Mouse (Mus musculus) limb, embryonic 15.5 days (tissue): ENCODE data around the gene Mrps18b. TPM values are rescaled to one million over a fixed set of nuclear protein-coding genes. Genes with fewer than 3 reads are reported as not detected.
"Not testable (repeated sequence)": the region's sequence is repeated elsewhere in the genome, so short reads cannot be mapped to it uniquely, and the experiment has no call there.

Experiments
- ATAC-seq: fragments of 200-750 bp; cut with Nextera tagmentation; 2 replicates; pipeline ENCODE4 v1.8.0; 2017; ENCODE audit warnings: low read depth, moderate TSS enrichment; ENCODE audit not compliant: insufficient number of reproducible peaks, low FRiP score, low TSS enrichment
- H3K27ac ChIP-seq: fragments of 300-500 bp; sonication (generic); 2 replicates; pipeline ENCODE4 v1.5.1; 2015; ENCODE audit warnings: moderate library complexity, mild to moderate bottlenecking, inconsistent platforms
- H3K27me3 ChIP-seq: fragments of 300-500 bp; sonication (generic); 2 replicates; pipeline ENCODE4 v1.6.1; 2015; ENCODE audit warnings: inconsistent platforms
- H3K36me3 ChIP-seq: fragments of 300-500 bp; sonication (generic); 2 replicates; pipeline ENCODE4 v1.6.1; 2015; ENCODE audit warnings: inconsistent platforms
- H3K4me1 ChIP-seq: fragments of 300-500 bp; sonication (generic); 2 replicates; pipeline ENCODE4 v1.6.1; 2015; ENCODE audit warnings: inconsistent platforms
- H3K4me2 ChIP-seq: fragments of 300-500 bp; sonication (generic); 2 replicates; pipeline ENCODE4 v1.6.1; 2015; ENCODE audit warnings: mild to moderate bottlenecking, inconsistent platforms
- H3K4me3 ChIP-seq: fragments of 300-500 bp; sonication (generic); 2 replicates; pipeline ENCODE4 v1.5.1; 2015; ENCODE audit warnings: mild to moderate bottlenecking, inconsistent platforms
- H3K9ac ChIP-seq: fragments of 300-500 bp; sonication (generic); 2 replicates; pipeline ENCODE4 v1.6.1; 2015; ENCODE audit warnings: inconsistent platforms
- H3K9me3 ChIP-seq: fragments of 300-500 bp; sonication (generic); 2 replicates; pipeline ENCODE4 v1.6.1; 2016; ENCODE audit warnings: inconsistent platforms
- WGBS: fragments of 180-500 bp; shearing (Covaris S2); methylation state at CpG from one replicate; pipeline ENCODE4 v1.1.7; 2015; 5-methylcytosine and 5-hydroxymethylcytosine counted together
- polyA plus RNA-seq: library from polyadenylated mRNA; unstranded; fragments of >200 nt; fragmentation: Nextera tagmentation; extraction: Ambion mirVana; gene quantifications from 2 replicates; pipeline ENCODE4 v1.2.1, GENCODE M21; 2015

The Mrps18b gene
- polyA plus RNA-seq: 72.4 and 77.1 TPM in 2 replicates

GRCm38 (mm10) chr17:35916297-35917142 lies at the start of gene Mrps18b, which contains the start of gene Ppp1r10:
Gene Mrps18b, minus strand, starts transcription at chr17:35916389.
Gene Ppp1r10, plus strand, starts transcription at chr17:35916434.
- H3K4me3 ChIP-seq: peak within 1 kb of the TSS; percentile 71
- H3K4me2 ChIP-seq: peak within 1 kb of the TSS; percentile 69
- under 1% methylated on average over 83 of the region's 83 CpGs for WGBS
- peak within 1 kb of the TSS; percentile 85 for H3K9ac ChIP-seq
- H3K4me1 ChIP-seq: peaks cover 24% of the 10 kb centered on the region
- peak; percentile 96 for ATAC-seq
- no peaks in the 10 kb centered on the region for H3K9me3 ChIP-seq
- no peaks in the 10 kb centered on the region for H3K27me3 ChIP-seq
- peaks cover 20% of the 10 kb centered on the region for H3K36me3 ChIP-seq
- H3K27ac ChIP-seq: peak within 1 kb of the TSS; percentile 96

DNA sequence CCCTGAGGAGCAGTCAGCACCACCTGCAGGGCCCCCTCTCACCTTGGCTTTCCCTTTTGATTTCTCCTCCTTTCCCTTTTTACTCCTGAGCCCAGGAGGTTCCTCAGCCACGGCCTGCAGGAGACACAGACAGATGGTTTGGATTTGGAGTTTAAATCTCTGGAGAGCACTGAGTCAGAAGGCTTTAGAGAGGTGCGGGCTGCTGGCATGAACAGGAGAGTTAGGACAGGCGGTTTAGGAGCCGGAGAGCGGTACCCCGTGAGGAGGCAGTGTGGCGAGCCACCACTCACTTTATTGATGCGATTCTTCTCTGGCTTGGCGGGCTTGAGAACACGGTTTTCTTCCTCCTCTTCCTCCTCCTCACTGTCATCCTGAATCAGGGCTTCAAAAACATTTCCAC lies 47.1 kb upstream of the Mrps18b start:
- Histone ChIP-seq H3K4me3 (no peak overlapping the region), H3K4me2 (no peak overlapping the region), H3K27me3 (no peaks in the 10 kb centered on the region), H3K4me1 (0 out of 2 replicates have a peak, but pooled peaks cover 2% of the 10 kb centered on the region), H3K36me3 (peaks cover 71% of the 10 kb centered on the region), H3K9me3 (no peaks in the 10 kb centered on the region), H3K27ac (no peak overlapping the region), H3K9ac (no peak overlapping the region)
- WGBS: 85% methylated on average over 10 of the region's 10 CpGs
- ATAC-seq: no peak

DNA sequence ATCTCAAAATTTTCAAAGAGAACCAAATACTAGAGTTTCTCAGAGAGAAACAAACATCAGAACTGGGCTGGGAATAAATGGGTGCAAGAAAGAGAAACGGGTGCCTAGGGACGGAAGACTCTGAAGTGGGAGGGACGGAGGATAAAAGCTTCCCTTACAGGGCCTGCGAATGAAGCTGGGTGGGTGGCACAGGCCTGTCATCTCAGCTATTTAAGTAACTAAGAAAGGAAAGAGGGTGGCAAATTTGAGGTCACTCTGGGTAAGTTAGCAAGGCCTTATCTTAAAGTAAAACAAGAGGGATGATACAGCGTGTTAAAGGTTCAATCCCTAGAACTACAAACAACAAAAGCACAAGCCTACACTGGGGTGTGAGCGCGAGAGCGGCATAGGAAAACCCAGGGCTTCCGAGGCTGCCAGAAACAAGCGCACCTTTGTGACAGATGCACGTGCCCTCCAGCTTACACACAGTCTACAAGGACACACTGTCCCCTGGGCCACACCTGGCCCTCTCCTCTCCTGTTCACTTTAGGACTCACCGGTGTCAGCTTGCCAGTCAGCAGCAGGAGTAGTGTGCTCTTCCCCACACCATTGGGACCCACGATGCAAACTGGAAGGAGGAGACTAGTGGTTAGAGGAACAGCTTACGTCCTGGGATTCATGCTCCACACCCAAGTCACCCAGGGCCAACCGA lies 42.5 kb upstream of the Mrps18b start:
- ATAC-seq: no peak
- peaks cover 85% of the 10 kb centered on the region for H3K36me3 ChIP-seq
- no peak overlapping the region for H3K4me3 ChIP-seq
- H3K27me3 ChIP-seq: no peaks in the 10 kb centered on the region
- no peaks in the 10 kb centered on the region for H3K4me1 ChIP-seq
- H3K27ac ChIP-seq: no peak overlapping the region
- H3K9me3 ChIP-seq: no peaks in the 10 kb centered on the region
- H3K9ac ChIP-seq: no peak overlapping the region
- WGBS: 95% methylated on average over 15 of the region's 15 CpGs
- no peak overlapping the region for H3K4me2 ChIP-seq

- Histone ChIP-seq H3K9ac (no peak overlapping the region), H3K9me3 (no peaks in the 10 kb centered on the region), H3K27ac (no peak overlapping the region), H3K4me2 (no peak overlapping the region), H3K4me1 (no peaks in the 10 kb centered on the region), H3K27me3 (no peaks in the 10 kb centered on the region), H3K4me3 (no peak overlapping the region), H3K36me3 (peaks cover 47% of the 10 kb centered on the region)
- ATAC-seq: no peak
- WGBS: 78% methylated on average over 8 of the region's 8 CpGs
Observed at GRCm38 (mm10) chr17:35954665-35955064, 38.5 kb upstream of the Mrps18b start.

- 89% methylated on average over 3 of the region's 3 CpGs for WGBS
- H3K4me2 ChIP-seq, H3K9me3 ChIP-seq, H3K9ac ChIP-seq, H3K4me3 ChIP-seq, H3K4me1 ChIP-seq, H3K27ac ChIP-seq, ATAC-seq, H3K27me3 ChIP-seq: not testable (repeated sequence)
- peaks cover 26% of the 10 kb centered on the region for H3K36me3 ChIP-seq
Observed at GRCm38 (mm10) chr17:35952559-35952958, 36.4 kb upstream of the Mrps18b start.

GRCm38 (mm10) chr17:35950946-35951345 lies 34.8 kb upstream of the Mrps18b start:
- not testable (repeated sequence) for ATAC-seq, H3K4me3 ChIP-seq, H3K9ac ChIP-seq, H3K4me1 ChIP-seq, H3K36me3 ChIP-seq, H3K9me3 ChIP-seq, H3K27ac ChIP-seq, H3K27me3 ChIP-seq, H3K4me2 ChIP-seq

GRCm38 (mm10) chr17:35939941-35940340 lies 23.8 kb upstream of the Mrps18b start:
- Histone ChIP-seq H3K4me2 (no peak overlapping the region), H3K36me3 (no peaks in the 10 kb centered on the region), H3K4me3 (no peak overlapping the region), H3K4me1 (no peaks in the 10 kb centered on the region), H3K9ac (no peak overlapping the region), H3K27me3 (no peaks in the 10 kb centered on the region), H3K9me3 (no peaks in the 10 kb centered on the region), H3K27ac (no peak overlapping the region)
- WGBS: 68% methylated on average over 1 of the region's 1 CpGs
- ATAC-seq: no peak

DNA sequence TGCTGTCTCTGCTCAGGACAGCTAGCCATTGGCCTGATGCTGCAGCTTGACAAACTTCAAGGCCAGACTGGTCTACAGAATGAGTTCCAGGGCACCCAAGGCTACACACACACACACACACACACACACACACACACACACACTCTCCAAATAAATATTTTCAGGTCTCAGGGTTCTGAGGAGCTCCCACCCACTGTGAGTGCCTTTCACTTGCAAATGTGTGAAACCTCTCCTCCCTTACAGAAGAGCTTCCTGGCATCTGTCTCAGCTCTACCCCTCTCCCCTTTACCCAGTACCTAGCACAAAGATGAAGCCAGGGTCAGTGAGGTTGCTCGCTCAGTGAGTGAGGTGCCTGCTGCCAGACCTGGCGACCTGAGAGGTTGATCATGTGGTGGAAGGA lies 22.9 kb upstream of the Mrps18b start:
- H3K4me2 ChIP-seq: no peak overlapping the region
- H3K4me3 ChIP-seq: no peak overlapping the region
- no peaks in the 10 kb centered on the region for H3K36me3 ChIP-seq
- no peak overlapping the region for H3K27ac ChIP-seq
- no peaks in the 10 kb centered on the region for H3K9me3 ChIP-seq
- ATAC-seq: no peak
- no peak overlapping the region for H3K9ac ChIP-seq
- no peaks in the 10 kb centered on the region for H3K4me1 ChIP-seq
- WGBS: 56% methylated on average over 2 of the region's 2 CpGs
- no peaks in the 10 kb centered on the region for H3K27me3 ChIP-seq

GRCm38 (mm10) chr17:35937700-35938348 lies 21.6 kb upstream of the Mrps18b start:
- Histone ChIP-seq H3K4me2 (no peak overlapping the region), H3K9me3 (no peaks in the 10 kb centered on the region), H3K4me1 (no peaks in the 10 kb centered on the region), H3K27ac (no peak overlapping the region), H3K4me3 (no peak overlapping the region), H3K27me3 (no peaks in the 10 kb centered on the region), H3K9ac (no peak overlapping the region), H3K36me3 (no peaks in the 10 kb centered on the region)
- WGBS: 48% methylated on average over 2 of the region's 2 CpGs
- no peak for ATAC-seq

- ATAC-seq: not testable (repeated sequence)
- 89% methylated on average over 14 of the region's 14 CpGs for WGBS
Observed at GRCm38 (mm10) chr17:35935763-35936162, 19.6 kb upstream of the Mrps18b start.

GRCm38 (mm10) chr17:35932608-35933007 lies 16.4 kb upstream of the Mrps18b start:
- 90% methylated on average over 4 of the region's 4 CpGs for WGBS
- no peak overlapping the region for H3K4me3 ChIP-seq
- ATAC-seq: no peak

More at GRCm38 (mm10) chr17:35935763-35936162, 19.6 kb upstream of the Mrps18b start:
- not testable (repeated sequence) for H3K36me3 ChIP-seq, H3K9ac ChIP-seq, H3K4me2 ChIP-seq, H3K4me3 ChIP-seq, H3K4me1 ChIP-seq, H3K27ac ChIP-seq, H3K9me3 ChIP-seq, H3K27me3 ChIP-seq

GRCm38 (mm10) chr17:35930627-35931026 lies 14.4 kb upstream of the Mrps18b start:
- Histone ChIP-seq H3K4me1 (no peaks in the 10 kb centered on the region), H3K27me3 (no peaks in the 10 kb centered on the region), H3K9ac (no peak overlapping the region), H3K36me3 (peaks cover 50% of the 10 kb centered on the region), H3K27ac (no peak overlapping the region), H3K9me3 (no peaks in the 10 kb centered on the region), H3K4me2 (no peak overlapping the region), H3K4me3 (no peak overlapping the region)
- no peak for ATAC-seq
- 99% methylated on average over 12 of the region's 12 CpGs for WGBS

More at GRCm38 (mm10) chr17:35932608-35933007, 16.4 kb upstream of the Mrps18b start:
- Histone ChIP-seq H3K36me3 (peaks cover 35% of the 10 kb centered on the region), H3K4me1 (no peaks in the 10 kb centered on the region), H3K4me2 (no peak overlapping the region), H3K27me3 (no peaks in the 10 kb centered on the region), H3K27ac (no peak overlapping the region), H3K9me3 (no peaks in the 10 kb centered on the region), H3K9ac (no peak overlapping the region)
